Mouse (Mus musculus): ENCODE data around the gene Slc22a23. TPM values are rescaled to one million over a fixed set of nuclear protein-coding genes. Genes with fewer than 3 reads are reported as not detected.

The Slc22a23 gene
- polyA plus RNA-seq, 1 experiment from 2014 or later = 2.6 TPM

Other genes with a start within 250 kb of the Slc22a23 start
- gene Tubb2b, start 214.7 kb downstream of the Slc22a23 start, polyA plus RNA-seq (2015; fragmentation: Nextera tagmentation; extraction: Ambion mirVana) = 39.7 and 40.4 TPM in 2 replicates
- 67.4 and 74.9 TPM in 2 replicates for gene Psmg4, start 182.2 kb downstream of the Slc22a23 start, polyA plus RNA-seq (2015; fragmentation: Nextera tagmentation; extraction: Ambion mirVana)

Measured in kidney, embryonic 16.5 days (tissue).